Comparison of ENCODE assay signal across 8 mouse cellular contexts in genomic region chr7:141408833-141409232, GRCm38 (mm10). TPM values are rescaled to one million over a fixed set of nuclear protein-coding genes. Genes with fewer than 3 reads are reported as not detected.
A peak's percentile ranks its signal among the peaks of the same experiment; 100 is the strongest.
DNase-seq lines count a peak whose midpoint lies in the region; ATAC-seq lines count a peak whose summit lies in the region.

No protein-coding gene starts in this region.

- H3K4me2 ChIP-seq in midbrain, embryonic 11.5 days = no peak overlapping the region

- DNase-seq in adrenal gland, adult 8-10 months = peak; percentile 76
- DNase-seq in embryo, embryonic 9.5 days (ENCODE audit: extremely low spot score) = peak; percentile 87
- peak; percentile 97 for DNase-seq in heart, adult 11 months
- peak; percentile 75 for DNase-seq in kidney, adult 11 months
- peak; percentile 93 for DNase-seq in left cerebral cortex, postnatal 4 days
- peak; percentile 97 for DNase-seq in midbrain, embryonic 11.5 days (ENCODE audit: low spot score, missing footprints)
- peak; percentile 69 to 73 for DNase-seq in right cerebral cortex, postnatal 36 days (ENCODE audit: low spot score in 2 of 2)
- DNase-seq in urinary bladder, postnatal 4 days (ENCODE audit: low spot score in 2 of 2) = peak; percentile 82 to 90

- intact Hi-C loops in left cerebral cortex, postnatal 4 days (cut with DNase I) = no loop called here

- H3K27ac ChIP-seq in midbrain, embryonic 11.5 days (ENCODE audit: low read depth, low read length) = no peak overlapping the region

- no peak overlapping the region for H3K4me3 ChIP-seq in midbrain, embryonic 11.5 days (ENCODE audit: low read depth, low read length)

- H3K9ac ChIP-seq in midbrain, embryonic 11.5 days (ENCODE audit: low read length) = no peak overlapping the region

- no peaks in the 10 kb centered on the region for H3K27me3 ChIP-seq in midbrain, embryonic 11.5 days (ENCODE audit: control insufficient read depth, insufficient read depth, low read length)

- H3K36me3 ChIP-seq in midbrain, embryonic 11.5 days (ENCODE audit: control insufficient read depth, insufficient read depth, low read length) = peaks cover 5% of the 10 kb centered on the region; the same call in 1 of the 2 replicates

- H3K9me3 ChIP-seq in midbrain, embryonic 11.5 days (ENCODE audit: control insufficient read depth, low read length) = no peaks in the 10 kb centered on the region

- H3K4me1 ChIP-seq in midbrain, embryonic 11.5 days (ENCODE audit: control insufficient read depth, insufficient read depth, low read length) = peaks cover 5% of the 10 kb centered on the region

- 12% methylated on average over 11 of the region's 11 CpGs for WGBS in midbrain, embryonic 11.5 days

- ATAC-seq in midbrain, embryonic 11.5 days (ENCODE audit: low FRiP score) = peak; percentile 57

RNA-seq across cellular contexts. Expression of gene Gatd1, which starts 5.1 kb away (rescaled TPM):
- total RNA-seq in adrenal gland, adult 8-10 months (2022) = 10 to 100 TPM; 38.9 to 52.2 (median 47.6) TPM
- total RNA-seq in left cerebral cortex, postnatal 4 days (2021) = 10 to 100 TPM; 43.1 to 44.6 TPM
- 34.0 and 36.1 TPM in 2 replicates for polyA plus RNA-seq in midbrain, embryonic 11.5 days (2014; fragmentation: Nextera tagmentation; extraction: Ambion mirVana)

RNA-seq across cellular contexts. Expression of gene Taldo1, which starts 16.8 kb away (rescaled TPM):
- 100 to 1,000 TPM; 429 to 671 (median 576) TPM for total RNA-seq in adrenal gland, adult 8-10 months (2022)
- total RNA-seq in left cerebral cortex, postnatal 4 days (2021) = 100 to 1,000 TPM; 146 to 152 TPM
- polyA plus RNA-seq in midbrain, embryonic 11.5 days (2014; fragmentation: Nextera tagmentation; extraction: Ambion mirVana) = 386 and 400 TPM in 2 replicates

RNA-seq across cellular contexts. Expression of gene Cend1, which starts 20.5 kb away (rescaled TPM):
- total RNA-seq in adrenal gland, adult 8-10 months (2022) = 1 to 10 TPM; 1.5 to 2.6 (median 2.1) TPM
- total RNA-seq in left cerebral cortex, postnatal 4 days (2021) = 100 to 1,000 TPM; 111 to 122 TPM
- polyA plus RNA-seq in midbrain, embryonic 11.5 days (2014; fragmentation: Nextera tagmentation; extraction: Ambion mirVana) = 5.8 and 5.9 TPM in 2 replicates

RNA-seq across cellular contexts. Expression of gene Slc25a22, which starts 28.9 kb away (rescaled TPM):
- total RNA-seq in adrenal gland, adult 8-10 months (2022) = 100 to 1,000 TPM in 3 of 4 experiments, 10 to 100 TPM in 1; 86.7 to 109 (median 104) TPM
- 100 to 1,000 TPM; 196 to 217 TPM for total RNA-seq in left cerebral cortex, postnatal 4 days (2021)
- polyA plus RNA-seq in midbrain, embryonic 11.5 days (2014; fragmentation: Nextera tagmentation; extraction: Ambion mirVana) = 31.2 and 31.9 TPM in 2 replicates

RNA-seq across cellular contexts. Expression of gene Pidd1, which starts 35.0 kb away (rescaled TPM):
- total RNA-seq in adrenal gland, adult 8-10 months (2022) = 1 to 10 TPM; 1.0 to 2.3 (median 1.4) TPM
- total RNA-seq in left cerebral cortex, postnatal 4 days (2021) = 1 to 10 TPM; 5.5 to 6.6 TPM
- polyA plus RNA-seq in midbrain, embryonic 11.5 days (2014; fragmentation: Nextera tagmentation; extraction: Ambion mirVana) = 7.4 and 7.8 TPM in 2 replicates

Comparison
In these comparisons a context has a peak if more than half of its experiments do, and no peak if none do; other contexts are left out.
1. RNA of gene Cend1, which starts 20.5 kb away (total RNA-seq): 111 to 122 TPM in left cerebral cortex, postnatal 4 days; 1.5 to 2.6 TPM in adrenal gland, adult 8-10 months; every median in the first group is over 10 times any median in the second.
2. Peak in every context shown above with its lines, with median percentiles within 50 percentile points of each other: DNase-seq.